Mouse (Mus musculus): ENCODE measurements at regions not wholly inside any gene's neighbourhood (a gene's known extent, or its start where the extent isn't known, plus 50 kb on each side); places are given as distances from the start of the nearest gene placed in this dataset.

DNA sequence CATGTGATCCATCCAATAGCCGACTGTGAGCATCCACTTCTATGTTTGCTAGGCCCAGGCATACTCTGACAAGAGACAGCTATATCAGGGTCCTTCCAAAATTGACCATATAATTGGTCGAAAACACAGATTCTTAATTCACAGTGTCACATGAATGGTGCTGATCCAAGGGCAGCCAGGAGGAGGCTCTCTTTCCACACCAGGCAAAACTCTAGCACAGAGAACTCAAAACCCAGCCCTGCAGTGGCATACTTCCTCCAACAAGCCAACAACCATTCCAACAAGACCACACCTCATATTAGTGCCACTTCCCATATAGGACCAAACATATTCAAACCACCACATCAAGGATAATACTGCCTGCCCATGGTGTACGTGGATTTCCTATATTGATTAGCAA, 68.1 kb upstream of the Tas2r118 start:
- H3K27ac ChIP-seq (ENCODE audit: insufficient read depth, low read depth, low read length), result no peak overlapping the region
- H3K27me3 ChIP-seq (ENCODE audit: control insufficient read depth, insufficient read depth, low read length), result no peaks in the 10 kb centered on the region
- 71% methylated on average over 3 of the region's 3 CpGs for WGBS
- H3K4me3 ChIP-seq (ENCODE audit: low read depth, low read length), result no peak overlapping the region
- H3K4me1 ChIP-seq (ENCODE audit: control insufficient read depth, insufficient read depth, insufficient read length, low read length), result no peaks in the 10 kb centered on the region
- TF ChIP-seq CTCF (IDR thresholded peaks at IDR 0.05; ENCODE audit: extremely low read depth, insufficient read length, insufficient replicate concordance, low read depth, low read length), result peak; percentile 42; the same call in 1 of the 2 replicates
- TF ChIP-seq POLR2A (IDR thresholded peaks at IDR 0.05; ENCODE audit: low read depth, low read length), result no peak
- no peaks in the 10 kb centered on the region for H3K36me3 ChIP-seq (ENCODE audit: control insufficient read depth, insufficient read depth, low read length)

DNA sequence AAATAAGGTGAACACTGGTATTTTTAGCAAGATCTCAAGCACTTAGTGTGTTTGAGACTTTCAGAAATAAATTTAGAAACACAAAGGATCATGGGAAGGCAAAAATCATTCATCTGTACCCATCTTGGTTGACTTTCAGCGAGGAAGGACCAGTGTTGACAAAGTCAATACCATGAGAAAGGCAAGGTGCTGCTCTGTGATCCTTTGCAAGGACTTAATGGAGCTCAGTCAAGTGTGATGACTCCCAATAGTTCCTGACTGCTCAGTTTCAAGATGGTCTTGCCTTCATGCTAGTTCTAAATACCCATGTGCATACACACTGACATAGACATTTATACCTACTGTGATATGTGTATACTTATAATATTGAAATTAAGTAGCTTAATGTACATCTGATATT, 56.5 kb upstream of the Tas2r118 start:
- Histone ChIP-seq H3K4me1 (ENCODE audit: control insufficient read depth, insufficient read depth, insufficient read length, low read length) (no peaks in the 10 kb centered on the region), H3K36me3 (ENCODE audit: control insufficient read depth, insufficient read depth, low read length) (no peaks in the 10 kb centered on the region), H3K27me3 (ENCODE audit: control insufficient read depth, insufficient read depth, low read length) (no peaks in the 10 kb centered on the region), H3K4me3 (ENCODE audit: low read depth, low read length) (no peak overlapping the region), H3K27ac (ENCODE audit: insufficient read depth, low read depth, low read length) (no peak overlapping the region)
- TF ChIP-seq CTCF (IDR thresholded peaks at IDR 0.05; ENCODE audit: extremely low read depth, insufficient read length, insufficient replicate concordance, low read depth, low read length), result no peak
- no peak for TF ChIP-seq POLR2A (IDR thresholded peaks at IDR 0.05; ENCODE audit: low read depth, low read length)
- WGBS, result 69% methylated on average over 1 of the region's 1 CpGs

DNA sequence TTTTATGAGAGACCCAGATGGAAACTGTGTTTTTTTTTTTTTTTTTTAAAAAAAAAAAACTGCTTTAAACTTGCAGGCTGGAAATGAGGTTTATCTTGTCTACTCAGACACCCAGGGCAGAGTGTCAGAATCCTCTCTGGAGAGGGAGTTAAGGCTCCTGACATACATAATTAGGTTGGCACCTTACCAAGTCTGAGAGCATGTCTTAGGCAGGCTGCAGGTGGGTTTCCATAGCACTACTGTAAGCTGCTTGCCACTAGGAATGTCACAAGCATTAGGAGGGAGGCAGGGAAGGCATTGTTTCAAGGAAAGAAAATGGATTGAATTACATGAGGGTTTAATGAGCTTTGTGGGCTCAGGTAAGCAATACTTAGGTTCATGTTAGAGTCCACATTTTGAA, 55.9 kb upstream of the Tas2r118 start:
- H3K27ac ChIP-seq (ENCODE audit: insufficient read depth, low read depth, low read length), result no peak overlapping the region
- no peaks in the 10 kb centered on the region for H3K4me1 ChIP-seq (ENCODE audit: control insufficient read depth, insufficient read depth, insufficient read length, low read length)
- H3K4me3 ChIP-seq (ENCODE audit: low read depth, low read length), result no peak overlapping the region
- no peaks in the 10 kb centered on the region for H3K27me3 ChIP-seq (ENCODE audit: control insufficient read depth, insufficient read depth, low read length)
- TF ChIP-seq CTCF (IDR thresholded peaks at IDR 0.05; ENCODE audit: extremely low read depth, insufficient read length, insufficient replicate concordance, low read depth, low read length) (no peak), POLR2A (IDR thresholded peaks at IDR 0.05; ENCODE audit: low read depth, low read length) (no peak)
- H3K36me3 ChIP-seq (ENCODE audit: control insufficient read depth, insufficient read depth, low read length), result no peaks in the 10 kb centered on the region
